Mouse (Mus musculus) gonadal fat pad, adult 2 months (tissue): ENCODE data around the gene Zkscan7. TPM values are rescaled to one million over a fixed set of nuclear protein-coding genes. Genes with fewer than 3 reads are reported as not detected.

Experiments
- DNase-seq: peaks from one replicate; pipeline ENCODE4 v3.0.0-alpha.2; 2012; ENCODE audit warnings: low read depth
- polyA plus RNA-seq: library from polyadenylated mRNA; depleted of rRNA; stranded (reverse); fragments of >200 nt; gene quantifications from 2 replicates; pipeline ENCODE4 v1.2.3, GENCODE M21; 2012; rRNA removed

The Zkscan7 gene
- polyA plus RNA-seq, 1 experiment: 5.2 TPM

GRCm38 (mm10) chr9:122902717-122903535, 17.4 kb downstream of the Zkscan7 start:
- DNase-seq: no peak

GRCm38 (mm10) chr9:122922436-122922835, 37.0 kb downstream of the Zkscan7 start:
- DNase-seq: no peak

GRCm38 (mm10) chr9:122922936-122923381, 37.5 kb downstream of the Zkscan7 start, which contains the start of gene Zfp105:
Gene Zfp105 (plus strand): TSS chr9:122923072.
- no peak for DNase-seq

- no peak for DNase-seq
Observed at GRCm38 (mm10) chr9:122928915-122929314, 43.4 kb downstream of the Zkscan7 start.

Other genes starting within 250 kb of the Zkscan7 start
- gene Topaz1, start 138.3 kb upstream of the Zkscan7 start, polyA plus RNA-seq: 0.09 TPM in 2 replicates
- 4.6 and 4.8 TPM in 2 replicates for gene Tcaim, start 80.1 kb upstream of the Zkscan7 start, polyA plus RNA-seq
- not detected in 2 replicates for gene Gm35549, start 41.6 kb upstream of the Zkscan7 start, polyA plus RNA-seq
- 43.2 and 47.8 TPM in 2 replicates for gene Zfp445, start 19.7 kb upstream of the Zkscan7 start, polyA plus RNA-seq
- gene Zfp105, start 37.4 kb downstream of the Zkscan7 start, polyA plus RNA-seq: 1.2 and 1.7 TPM in 2 replicates
- gene 1110059G10Rik, start 65.3 kb downstream of the Zkscan7 start, polyA plus RNA-seq: 2.1 and 3.4 TPM in 2 replicates
- gene Kif15, start 65.4 kb downstream of the Zkscan7 start, polyA plus RNA-seq: 0.42 and 1.3 TPM in 2 replicates
- 20.8 and 23.1 TPM in 2 replicates for gene Tmem42, start 135.6 kb downstream of the Zkscan7 start, polyA plus RNA-seq
- gene Tgm4, start 149.0 kb downstream of the Zkscan7 start, polyA plus RNA-seq: 0.42 and 0.48 TPM in 2 replicates
- 117 and 118 TPM in 2 replicates for gene Zdhhc3, start 227.5 kb downstream of the Zkscan7 start, polyA plus RNA-seq
- gene Exosc7, start 227.5 kb downstream of the Zkscan7 start, polyA plus RNA-seq: 25.5 and 26.0 TPM in 2 replicates